ENCODE assay signal across 7 mouse cellular contexts in genomic region chr5:35918387-35918786, GRCm38 (mm10). TPM values are rescaled to one million over a fixed set of nuclear protein-coding genes. Genes with fewer than 3 reads are reported as not detected.
DNase-seq lines count a peak whose midpoint lies in the region; ATAC-seq and TF ChIP-seq lines count a peak whose summit lies in the region.

No protein-coding gene starts in this region.

- no peak for TF ChIP-seq CTCF in lung, embryonic 14.5 days (IDR thresholded peaks at IDR 0.05; ENCODE audit: low read depth)
- no peak for TF ChIP-seq CTCF in small intestine, adult 2 months (IDR thresholded peaks at IDR 0.05; ENCODE audit: extremely low read depth, insufficient read length, insufficient replicate concordance, low read depth, low read length)

- H3K27me3 ChIP-seq in lung, embryonic 14.5 days (ENCODE audit: insufficient read depth, low read length), result no peaks in the 10 kb centered on the region
- H3K27me3 ChIP-seq in forebrain, embryonic 15.5 days, result no peaks in the 10 kb centered on the region
- no peaks in the 10 kb centered on the region for H3K27me3 ChIP-seq in small intestine, adult 2 months (ENCODE audit: control insufficient read depth, insufficient read depth, low read length)

- H3K9me3 ChIP-seq in lung, embryonic 14.5 days (ENCODE audit: low read depth, low read length), result no peaks in the 10 kb centered on the region
- H3K9me3 ChIP-seq in forebrain, embryonic 15.5 days, result no peaks in the 10 kb centered on the region

- ATAC-seq in lung, embryonic 14.5 days (ENCODE audit: insufficient read depth), result peak; percentile 26
- ATAC-seq in forebrain, embryonic 15.5 days (replicated peaks), result peak; percentile 91

- TF ChIP-seq POLR2A in small intestine, adult 2 months (IDR thresholded peaks at IDR 0.05; ENCODE audit: low read depth, low read length), result no peak

- peaks cover 60% of the 10 kb centered on the region for H3K4me1 ChIP-seq in lung, embryonic 14.5 days (ENCODE audit: insufficient read depth)
- peaks cover 71% of the 10 kb centered on the region for H3K4me1 ChIP-seq in forebrain, embryonic 15.5 days
- H3K4me1 ChIP-seq in small intestine, adult 2 months (ENCODE audit: control insufficient read depth, insufficient read depth, insufficient read length, low read length), result peaks cover 8% of the 10 kb centered on the region

- H3K36me3 ChIP-seq in lung, embryonic 14.5 days (ENCODE audit: insufficient read depth), result no peaks in the 10 kb centered on the region; the same call in 1 of the 2 replicates
- H3K36me3 ChIP-seq in forebrain, embryonic 15.5 days, result no peaks in the 10 kb centered on the region
- H3K36me3 ChIP-seq in small intestine, adult 2 months (ENCODE audit: control insufficient read depth, insufficient read depth, low read length), result no peaks in the 10 kb centered on the region

- intact Hi-C loops in left cerebral cortex, postnatal 25 days (cut with DNase I), result no loop called here

- peak; percentile 84 for DNase-seq in lung, embryonic 14.5 days
- DNase-seq in lung, postnatal 36 days, result no peak
- peak; percentile 44 to 70 for DNase-seq in left cerebral cortex, postnatal 25 days (ENCODE audit: low spot score in 2 of 2)
- DNase-seq in gastrocnemius, adult 18-20 months (ENCODE audit: low spot score), result no peak
- DNase-seq in kidney, postnatal 25 days, result no peak

- peak overlapping the region; percentile 85 for H3K27ac ChIP-seq in lung, embryonic 14.5 days (ENCODE audit: low read depth)
- peak overlapping the region; percentile 90 for H3K27ac ChIP-seq in forebrain, embryonic 15.5 days (replicated peaks)
- H3K27ac ChIP-seq in small intestine, adult 2 months (ENCODE audit: insufficient read depth, low read depth, low read length), result peak overlapping the region; percentile 21; the same call in 1 of the 2 replicates

- H3K4me3 ChIP-seq in lung, embryonic 14.5 days (ENCODE audit: low read depth, low read length), result no peak overlapping the region
- H3K4me3 ChIP-seq in forebrain, embryonic 15.5 days, result no peak overlapping the region
- H3K4me3 ChIP-seq in small intestine, adult 2 months (ENCODE audit: low read depth, low read length), result no peak overlapping the region

- no peak overlapping the region for H3K9ac ChIP-seq in lung, embryonic 14.5 days
- no peak overlapping the region for H3K9ac ChIP-seq in forebrain, embryonic 15.5 days (replicated peaks)

- 19% methylated on average over 8 of the region's 8 CpGs for WGBS in lung, embryonic 14.5 days
- 8% methylated on average over 8 of the region's 8 CpGs for WGBS in forebrain, embryonic 15.5 days
- WGBS in small intestine, adult 2 months, result 68% methylated on average over 8 of the region's 8 CpGs

- H3K4me2 ChIP-seq in lung, embryonic 14.5 days, result peak overlapping the region; percentile 0; the same call in 1 of the 2 replicates
- 0 out of 2 replicates have a peak overlapping the region, but pooled peaks have one; percentile 15 for H3K4me2 ChIP-seq in forebrain, embryonic 15.5 days (replicated peaks)

RNA-seq across cellular contexts. Expression of gene Afap1, which starts 25.3 kb away (rescaled TPM):
- polyA plus RNA-seq in lung, embryonic 14.5 days (2014; fragmentation: Nextera tagmentation; extraction: Ambion mirVana), result 19.4 and 19.7 TPM in 2 replicates
- polyA plus RNA-seq in forebrain, embryonic 15.5 days (2015; fragmentation: Nextera tagmentation; extraction: Ambion mirVana), result 52.5 and 55.7 TPM in 2 replicates
- total RNA-seq in left cerebral cortex, postnatal 25 days (2021), result 10 to 100 TPM; 30.3 to 31.1 TPM
- 2.3 and 3.0 TPM in 2 replicates for polyA plus RNA-seq in small intestine, adult 2 months (2012; rRNA removed)
- total RNA-seq in gastrocnemius, adult 18-20 months (2021), result 1 to 10 TPM; 5.8 to 7.8 TPM

Comparison
In these comparisons a context has a peak if more than half of its experiments do, and no peak if none do; other contexts are left out.
1. DNase-seq: peak in lung, embryonic 14.5 days (single experiment) and left cerebral cortex, postnatal 25 days (2 of 2); none in lung, postnatal 36 days (single experiment), gastrocnemius, adult 18-20 months (single experiment) and kidney, postnatal 25 days (0 of 2).
2. H3K27ac ChIP-seq: peak in every context shown above with its lines; median percentile 90 in forebrain, embryonic 15.5 days; 85 in lung, embryonic 14.5 days; 21 in small intestine, adult 2 months.